Mouse (Mus musculus) liver, embryonic 14.5 days (tissue): ENCODE results near the gene Arhgap24. TPM values are rescaled to one million over a fixed set of nuclear protein-coding genes. Genes with fewer than 3 reads are reported as not detected.

Source experiments
- ATAC-seq: fragments of 200-750 bp; cut with Nextera tagmentation; 2 replicates; pipeline ENCODE4 v1.8.0; 2017; ENCODE audit warnings: moderate number of reproducible peaks, mild to moderate bottlenecking, moderate library complexity; ENCODE audit not compliant: insufficient read depth
- DNase-seq, 3 experiments: peaks; one replicate each; pipeline ENCODE4 v3.0.0-alpha.2; 2012 to 2013; ENCODE audit warnings: low read depth in 3 of 3, low spot score in 3 of 3
- H3K27ac ChIP-seq: fragments of 300-500 bp; sonication (generic); 2 replicates; pipeline ENCODE4 v1.5.1; 2014; ENCODE audit warnings: moderate library complexity, mild to moderate bottlenecking, control low read depth, inconsistent platforms
- H3K27me3 ChIP-seq: fragments of 300-500 bp; sonication (generic); 2 replicates; pipeline ENCODE4 v1.6.1; 2014; ENCODE audit warnings: mild to moderate bottlenecking, low read length, moderate library complexity; ENCODE audit not compliant: control insufficient read depth, insufficient read depth
- H3K36me3 ChIP-seq: fragments of 300-500 bp; sonication (generic); replicated peaks from 2 replicates; pipeline ENCODE4 v1.6.1; 2014; ENCODE audit warnings: low read depth; ENCODE audit not compliant: control insufficient read depth, insufficient read depth
- H3K4me1 ChIP-seq, 2 experiments: fragments of 200-500 bp in 1 of 2; fragments of 300-500 bp in 1 of 2; sonication (generic) in 1 of 2; replicated peaks; 2 replicates each; pipeline ENCODE4 v1.6.1; 2012 to 2014; ENCODE audit warnings: antibody characterized with exemption in 1 of 2, inconsistent platforms in 1 of 2, low read length in 1 of 2; ENCODE audit not compliant: control insufficient read depth in 2 of 2, insufficient read depth in 2 of 2
- H3K4me2 ChIP-seq: fragments of 300-500 bp; sonication (generic); 2 replicates; pipeline ENCODE4 v1.6.1; 2014; ENCODE audit warnings: low read depth, mild to moderate bottlenecking, control low read depth, moderate library complexity
- H3K4me3 ChIP-seq, 2 experiments: fragments of 200-500 bp in 1 of 2; fragments of 300-500 bp in 1 of 2; sonication (generic) in 1 of 2; 2 replicates each; pipeline ENCODE4 v1.5.1; 2012 to 2014; ENCODE audit warnings: low read depth in 2 of 2, low read length in 2 of 2, mild to moderate bottlenecking in 2 of 2, control low read depth in 1 of 2, inconsistent platforms in 1 of 2, moderate library complexity in 1 of 2; ENCODE audit not compliant: insufficient read depth in 1 of 2
- H3K9ac ChIP-seq: fragments of 300-500 bp; sonication (generic); replicated peaks from 2 replicates; pipeline ENCODE4 v1.6.1; 2014; ENCODE audit warnings: mild to moderate bottlenecking, control low read depth, moderate library complexity
- H3K9me3 ChIP-seq: fragments of 300-500 bp; sonication (generic); 2 replicates; pipeline ENCODE4 v1.6.1; 2016; ENCODE audit warnings: low read length, mixed read lengths; ENCODE audit not compliant: control insufficient read depth
- CTCF ChIP-seq: IDR thresholded peaks from 2 replicates; pipeline ENCODE4 v1.5.1; 2016; ENCODE audit warnings: antibody characterized with exemption, low read depth, control low read depth
- EP300 ChIP-seq: IDR thresholded peaks from 2 replicates; pipeline ENCODE4 v1.6.1; 2016; ENCODE audit warnings: antibody characterized with exemption, low read depth
- WGBS: fragments of 180-500 bp; shearing (Covaris S2); extraction: QIAGEN DNeasy Blood & Tissue Kit; methylation state at CpG from one replicate; pipeline ENCODE4 v1.1.7; 2014; ENCODE audit not compliant: insufficient replicate concordance; 5-methylcytosine and 5-hydroxymethylcytosine counted together
- polyA plus RNA-seq, 2 experiments: library from polyadenylated mRNA; depleted of rRNA in 1 of 2; stranded (reverse) in 1 of 2; unstranded in 1 of 2; fragments of >200 nt; fragmentation: Nextera tagmentation in 1 of 2; extraction: Ambion mirVana in 1 of 2; gene quantifications; 2 replicates each; pipeline versions ENCODE4 v1.2.1 to v1.2.3; 2012 to 2014

Arhgap24 gene
- polyA plus RNA-seq, 2 experiments = 1.8 to 2.1 TPM

GRCm38 (mm10) chr5:102729476-102729875 is 248.3 kb downstream of the Arhgap24 start:
- Histone ChIP-seq H3K9me3 (no peaks in the 10 kb centered on the region), H3K36me3 (no peaks in the 10 kb centered on the region), H3K27me3 (no peaks in the 10 kb centered on the region), H3K9ac (no peak overlapping the region), H3K4me3 (no peak overlapping the region), H3K4me2 (no peak overlapping the region), H3K27ac (no peak overlapping the region), H3K4me1 (no peaks in the 10 kb centered on the region)
- DNase-seq = no peak
- TF ChIP-seq CTCF (no peak), EP300 (no peak)
- ATAC-seq = no peak
- WGBS = 53% methylated on average over 3 of the region's 3 CpGs

DNA sequence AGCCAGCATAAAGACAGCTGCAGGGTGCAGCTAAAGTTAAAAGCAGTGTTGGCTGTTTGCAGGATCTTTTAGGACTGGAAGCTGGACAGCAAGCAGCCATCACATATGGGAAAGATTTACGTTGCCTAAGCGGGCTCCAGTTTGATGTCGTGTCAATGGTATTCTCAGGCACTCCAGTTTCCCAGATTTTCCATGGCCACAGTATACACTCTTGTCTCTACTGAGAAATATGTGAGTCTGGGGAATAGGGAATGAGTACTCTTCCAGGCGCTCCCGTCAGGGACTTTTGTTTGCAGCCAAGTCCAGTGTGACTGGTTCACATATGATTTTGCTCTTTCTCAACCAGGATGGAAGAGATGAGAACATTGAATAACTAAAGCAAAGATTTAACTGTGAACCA is 254.9 kb downstream of the Arhgap24 start:
- Histone ChIP-seq H3K36me3 (no peaks in the 10 kb centered on the region), H3K4me1 (no peaks in the 10 kb centered on the region), H3K9ac (no peak overlapping the region), H3K27ac (no peak overlapping the region), H3K4me3 (no peak overlapping the region), H3K4me2 (no peak overlapping the region), H3K27me3 (no peaks in the 10 kb centered on the region), H3K9me3 (no peaks in the 10 kb centered on the region)
- TF ChIP-seq CTCF (no peak), EP300 (no peak)
- ATAC-seq (no peak), DNase-seq (no peak)
- 75% methylated on average over 5 of the region's 5 CpGs for WGBS

- no peak overlapping the region for H3K9ac ChIP-seq
- no peaks in the 10 kb centered on the region for H3K9me3 ChIP-seq
- TF ChIP-seq EP300 (no peak), CTCF (no peak)
- H3K4me2 ChIP-seq = no peak overlapping the region
- H3K27ac ChIP-seq = no peak overlapping the region
- H3K36me3 ChIP-seq = no peaks in the 10 kb centered on the region
- H3K27me3 ChIP-seq = no peaks in the 10 kb centered on the region
- H3K4me3 ChIP-seq = no peak overlapping the region
- H3K4me1 ChIP-seq = no peaks in the 10 kb centered on the region; a peak in 1 of 4 replicates
- ATAC-seq = no peak
- no peak for DNase-seq
- 47% methylated on average over 5 of the region's 5 CpGs for WGBS
Observed at GRCm38 (mm10) chr5:102742554-102743255, 261.5 kb downstream of the Arhgap24 start.

- no peak for DNase-seq
- ATAC-seq = no peak
- no peak for TF ChIP-seq CTCF
- TF ChIP-seq EP300 = no peak
Observed at GRCm38 (mm10) chr5:102743436-102743835, 262.2 kb downstream of the Arhgap24 start.

GRCm38 (mm10) chr5:102744051-102744450 is 262.9 kb downstream of the Arhgap24 start:
- Histone ChIP-seq H3K4me1 (no peaks in the 10 kb centered on the region; a peak in 1 of 4 replicates), H3K27ac (no peak overlapping the region), H3K4me2 (no peak overlapping the region), H3K9me3 (no peaks in the 10 kb centered on the region), H3K4me3 (no peak overlapping the region), H3K27me3 (no peaks in the 10 kb centered on the region), H3K36me3 (no peaks in the 10 kb centered on the region), H3K9ac (no peak overlapping the region)
- ATAC-seq = no peak
- no peak for TF ChIP-seq CTCF
- no peak for TF ChIP-seq EP300
- 49% methylated on average over 4 of the region's 4 CpGs for WGBS
- DNase-seq = no peak

More at GRCm38 (mm10) chr5:102743436-102743835, 262.2 kb downstream of the Arhgap24 start:
- WGBS = 58% methylated on average over 3 of the region's 3 CpGs
- Histone ChIP-seq H3K27ac (no peak overlapping the region), H3K4me1 (no peaks in the 10 kb centered on the region; a peak in 1 of 4 replicates), H3K9me3 (no peaks in the 10 kb centered on the region), H3K9ac (no peak overlapping the region), H3K4me2 (no peak overlapping the region), H3K36me3 (no peaks in the 10 kb centered on the region), H3K27me3 (no peaks in the 10 kb centered on the region), H3K4me3 (no peak overlapping the region)
